Mouse (Mus musculus) lung, embryonic 15.5 days (tissue): ENCODE measurements around the gene Car4. TPM values are rescaled to one million over a fixed set of nuclear protein-coding genes. Genes with fewer than 3 reads are reported as not detected.

Experiments used
- ATAC-seq: fragments of 200-750 bp; cut with Nextera tagmentation; 2 replicates; pipeline ENCODE4 v1.8.0; 2017; ENCODE audit warnings: moderate number of reproducible peaks, borderline replicate concordance; ENCODE audit not compliant: low FRiP score, low TSS enrichment; ENCODE audit errors: extremely low read depth
- H3K27ac ChIP-seq: fragments of 300-500 bp; sonication (generic); 2 replicates; pipeline ENCODE4 v1.5.1; 2015; ENCODE audit warnings: moderate library complexity, mild to moderate bottlenecking, inconsistent platforms
- H3K27me3 ChIP-seq: fragments of 300-500 bp; sonication (generic); 2 replicates; pipeline ENCODE4 v1.6.1; 2015; ENCODE audit warnings: inconsistent platforms
- H3K36me3 ChIP-seq: fragments of 300-500 bp; sonication (generic); 2 replicates; pipeline ENCODE4 v1.6.1; 2015; ENCODE audit warnings: inconsistent platforms
- H3K4me1 ChIP-seq: fragments of 300-500 bp; sonication (generic); 2 replicates; pipeline ENCODE4 v1.6.1; 2015; ENCODE audit warnings: inconsistent platforms
- H3K4me2 ChIP-seq: fragments of 300-500 bp; sonication (generic); 2 replicates; pipeline ENCODE4 v1.6.1; 2015; ENCODE audit warnings: inconsistent platforms, mild to moderate bottlenecking, moderate library complexity
- H3K4me3 ChIP-seq: fragments of 300-500 bp; sonication (generic); 2 replicates; pipeline ENCODE4 v1.5.1; 2015; ENCODE audit warnings: mild to moderate bottlenecking, inconsistent platforms
- H3K9ac ChIP-seq: fragments of 300-500 bp; sonication (generic); 2 replicates; pipeline ENCODE4 v1.6.1; 2015; ENCODE audit warnings: inconsistent platforms
- H3K9me3 ChIP-seq: fragments of 300-500 bp; sonication (generic); 2 replicates; pipeline ENCODE4 v1.6.1; 2016; ENCODE audit warnings: inconsistent platforms
- WGBS: fragments of 180-500 bp; shearing (Covaris S2); methylation state at CpG from one replicate; pipeline ENCODE4 v1.1.7; 2015; 5-methylcytosine and 5-hydroxymethylcytosine counted together
- polyA plus RNA-seq: library from polyadenylated mRNA; unstranded; fragments of >200 nt; fragmentation: Nextera tagmentation; extraction: Ambion mirVana; gene quantifications from 2 replicates; pipeline ENCODE4 v1.2.1, GENCODE M21; 2015

Gene Car4
- 0.58 and 0.85 TPM in 2 replicates for polyA plus RNA-seq

GRCm38 (mm10) chr11:84957591-84958270 lies at the start of gene Car4:
Car4 (plus strand) TSS chr11:84957786.
- H3K36me3 ChIP-seq = no peaks in the 10 kb centered on the region
- no peak for ATAC-seq
- peak within 1 kb of the TSS; percentile 13 for H3K4me3 ChIP-seq
- no peak within 1 kb of the TSS for H3K27ac ChIP-seq
- under 1% methylated on average over 49 of the region's 49 CpGs for WGBS
- peaks cover 22% of the 10 kb centered on the region for H3K4me1 ChIP-seq
- no peaks in the 10 kb centered on the region for H3K9me3 ChIP-seq
- H3K9ac ChIP-seq = no peak within 1 kb of the TSS
- peaks cover 42% of the 10 kb centered on the region for H3K27me3 ChIP-seq
- H3K4me2 ChIP-seq = peak within 1 kb of the TSS; percentile 47

GRCm38 (mm10) chr11:84908480-84908879 lies 49.1 kb upstream of the Car4 start:
- Histone ChIP-seq H3K4me3 (no peak overlapping the region), H3K27me3 (no peaks in the 10 kb centered on the region), H3K36me3 (peaks cover 66% of the 10 kb centered on the region), H3K9ac (no peak overlapping the region), H3K4me2 (no peak overlapping the region), H3K27ac (no peak overlapping the region), H3K4me1 (no peaks in the 10 kb centered on the region), H3K9me3 (no peaks in the 10 kb centered on the region)
- ATAC-seq = no peak
- 90% methylated on average over 6 of the region's 6 CpGs for WGBS

- Histone ChIP-seq H3K36me3 (peaks cover 56% of the 10 kb centered on the region), H3K27ac (no peak overlapping the region), H3K9ac (no peak overlapping the region), H3K27me3 (no peaks in the 10 kb centered on the region), H3K4me3 (no peak overlapping the region), H3K9me3 (no peaks in the 10 kb centered on the region), H3K4me2 (no peak overlapping the region), H3K4me1 (peaks cover 10% of the 10 kb centered on the region)
- 84% methylated on average over 4 of the region's 4 CpGs for WGBS
- ATAC-seq = no peak
Observed at GRCm38 (mm10) chr11:84910411-84910810, 47.2 kb upstream of the Car4 start.

- H3K4me2 ChIP-seq = peak overlapping the region; percentile 58; the same call in 1 of the 2 replicates
- 81% methylated on average over 5 of the region's 5 CpGs for WGBS
- H3K36me3 ChIP-seq = peaks cover 26% of the 10 kb centered on the region
- H3K4me1 ChIP-seq = peaks cover 11% of the 10 kb centered on the region
- no peaks in the 10 kb centered on the region for H3K27me3 ChIP-seq
- no peak overlapping the region for H3K27ac ChIP-seq
- no peak for ATAC-seq
- no peak overlapping the region for H3K9ac ChIP-seq
- no peaks in the 10 kb centered on the region for H3K9me3 ChIP-seq
- peak overlapping the region; percentile 80; the same call in 1 of the 2 replicates for H3K4me3 ChIP-seq
Observed at GRCm38 (mm10) chr11:84914673-84915072, 42.9 kb upstream of the Car4 start.

GRCm38 (mm10) chr11:84916053-84916702 lies 41.4 kb upstream of the Car4 start, which contains the start of gene Znhit3:
Znhit3 (minus strand) TSS chr11:84916366.
- H3K36me3 ChIP-seq = peaks cover 14% of the 10 kb centered on the region
- H3K9ac ChIP-seq = peak within 1 kb of the TSS; percentile 70
- H3K27ac ChIP-seq = no peak within 1 kb of the TSS
- H3K9me3 ChIP-seq = no peaks in the 10 kb centered on the region
- 4% methylated on average over 34 of the region's 34 CpGs for WGBS
- no peaks in the 10 kb centered on the region for H3K27me3 ChIP-seq
- peak; percentile 82; the same call in 1 of the 2 replicates for ATAC-seq
- H3K4me3 ChIP-seq = peak within 1 kb of the TSS; percentile 80
- H3K4me2 ChIP-seq = peak within 1 kb of the TSS; percentile 58
- H3K4me1 ChIP-seq = peaks cover 11% of the 10 kb centered on the region

GRCm38 (mm10) chr11:84916703-84917300 lies 40.8 kb upstream of the Car4 start:
- H3K27me3 ChIP-seq = no peaks in the 10 kb centered on the region
- peaks cover 11% of the 10 kb centered on the region for H3K4me1 ChIP-seq
- H3K4me2 ChIP-seq = peak overlapping the region; percentile 58
- H3K27ac ChIP-seq = no peak overlapping the region
- H3K36me3 ChIP-seq = 0 out of 2 replicates have a peak, but pooled peaks cover 9% of the 10 kb centered on the region
- no peak for ATAC-seq
- WGBS = 59% methylated on average over 7 of the region's 7 CpGs
- H3K9me3 ChIP-seq = no peaks in the 10 kb centered on the region
- H3K4me3 ChIP-seq = peak overlapping the region; percentile 80
- peak overlapping the region; percentile 21; the same call in 1 of the 2 replicates for H3K9ac ChIP-seq

GRCm38 (mm10) chr11:84918425-84918824 lies 39.2 kb upstream of the Car4 start:
- Histone ChIP-seq H3K9me3 (no peaks in the 10 kb centered on the region), H3K9ac (no peak overlapping the region), H3K27ac (no peak overlapping the region), H3K27me3 (no peaks in the 10 kb centered on the region), H3K4me2 (peak overlapping the region; percentile 34; the same call in 1 of the 2 replicates), H3K36me3 (no peaks in the 10 kb centered on the region), H3K4me1 (peaks cover 11% of the 10 kb centered on the region), H3K4me3 (no peak overlapping the region)
- 4% methylated on average over 16 of the region's 16 CpGs for WGBS
- peak; percentile 70; the same call in 1 of the 2 replicates for ATAC-seq

- no peak overlapping the region for H3K4me3 ChIP-seq
- H3K27ac ChIP-seq = no peak overlapping the region
- H3K4me1 ChIP-seq = peaks cover 11% of the 10 kb centered on the region
- no peaks in the 10 kb centered on the region for H3K36me3 ChIP-seq
- no peaks in the 10 kb centered on the region for H3K27me3 ChIP-seq
- WGBS = 31% methylated on average over 3 of the region's 3 CpGs
- H3K9ac ChIP-seq = no peak overlapping the region
- H3K9me3 ChIP-seq = no peaks in the 10 kb centered on the region
- H3K4me2 ChIP-seq = no peak overlapping the region
- ATAC-seq = no peak
Observed at GRCm38 (mm10) chr11:84919276-84919675, 38.3 kb upstream of the Car4 start.

- Histone ChIP-seq H3K4me1 (peaks cover 5% of the 10 kb centered on the region), H3K36me3 (no peaks in the 10 kb centered on the region), H3K9ac (no peak overlapping the region), H3K4me2 (no peak overlapping the region), H3K9me3 (no peaks in the 10 kb centered on the region), H3K27me3 (no peaks in the 10 kb centered on the region), H3K27ac (no peak overlapping the region), H3K4me3 (no peak overlapping the region)
- no peak for ATAC-seq
- 60% methylated on average over 7 of the region's 7 CpGs for WGBS
Observed at GRCm38 (mm10) chr11:84919951-84920350, 37.6 kb upstream of the Car4 start.

GRCm38 (mm10) chr11:84920981-84921380 lies 36.6 kb upstream of the Car4 start:
- Histone ChIP-seq H3K27me3 (no peaks in the 10 kb centered on the region), H3K4me3 (no peak overlapping the region), H3K4me1 (no peaks in the 10 kb centered on the region), H3K9ac (no peak overlapping the region), H3K36me3 (no peaks in the 10 kb centered on the region), H3K4me2 (no peak overlapping the region), H3K9me3 (no peaks in the 10 kb centered on the region), H3K27ac (no peak overlapping the region)
- ATAC-seq = no peak
- WGBS = 85% methylated on average over 8 of the region's 8 CpGs

- Histone ChIP-seq H3K9ac (no peak overlapping the region), H3K27ac (no peak overlapping the region), H3K4me3 (no peak overlapping the region), H3K4me1 (no peaks in the 10 kb centered on the region), H3K4me2 (no peak overlapping the region), H3K36me3 (no peaks in the 10 kb centered on the region), H3K9me3 (no peaks in the 10 kb centered on the region), H3K27me3 (no peaks in the 10 kb centered on the region)
- ATAC-seq = no peak
- 15% methylated on average over 6 of the region's 6 CpGs for WGBS
Observed at GRCm38 (mm10) chr11:84932261-84932660, 25.3 kb upstream of the Car4 start.
